Mouse (Mus musculus) thymus, adult 2 months (tissue): ENCODE results near the gene Itga6.

Experiments used
- CTCF ChIP-seq: fragments of 200-500 bp; IDR thresholded peaks from 2 replicates; pipeline ENCODE4 v1.5.1; 2012; ENCODE audit warnings: mild to moderate bottlenecking, control low read depth, low read length, moderate library complexity, borderline replicate concordance; ENCODE audit not compliant: control insufficient read depth, poor library complexity, insufficient read depth; ENCODE audit errors: extremely low read depth
- POLR2A ChIP-seq: fragments of 200-500 bp; IDR thresholded peaks from 2 replicates; pipeline ENCODE4 v1.6.1; 2012; ENCODE audit warnings: mild to moderate bottlenecking, low read length, control low read depth, moderate library complexity; ENCODE audit not compliant: control insufficient read depth, poor library complexity, insufficient read depth; ENCODE audit errors: extremely low read depth

DNA sequence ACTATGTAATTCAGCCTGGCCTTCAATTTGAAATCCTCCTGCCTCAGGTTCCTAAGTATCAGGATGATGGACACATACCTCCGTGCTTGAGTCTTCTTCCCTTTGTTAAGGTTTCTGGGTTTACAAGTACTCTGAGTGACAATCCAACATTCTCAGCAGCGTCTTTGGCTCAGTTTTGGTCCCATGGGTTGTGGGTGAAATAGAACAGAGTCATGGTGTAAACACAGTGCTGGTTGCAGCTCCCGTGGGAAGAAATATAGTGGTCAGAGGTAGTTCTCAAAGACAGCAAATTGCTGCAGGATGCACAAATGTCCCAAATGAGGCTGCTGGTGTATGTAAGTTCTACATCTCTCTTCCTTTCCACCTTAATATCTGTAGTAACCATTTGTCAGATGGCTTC is 21.8 kb upstream of the Itga6 start:
- TF ChIP-seq CTCF (no peak), POLR2A (no peak)
